Mouse (Mus musculus) cortical plate, adult 2 months (tissue): ENCODE measurements at regions not wholly inside any gene's neighbourhood (a gene's known extent, or its start where the extent isn't known, plus 50 kb on each side); places are given as distances from the start of the nearest gene placed in this dataset.

Source experiments
- CTCF ChIP-seq: fragments of 200-500 bp; IDR thresholded peaks from 2 replicates; pipeline ENCODE4 v1.5.1; 2011; ENCODE audit warnings: mild to moderate bottlenecking, control low read depth, low read length; ENCODE audit not compliant: insufficient read depth; ENCODE audit errors: extremely low read depth
- POLR2A ChIP-seq: fragments of 200-500 bp; IDR thresholded peaks from 2 replicates; pipeline ENCODE4 v1.6.1; 2011; ENCODE audit warnings: mild to moderate bottlenecking, low read length, control low read depth; ENCODE audit not compliant: insufficient read depth; ENCODE audit errors: extremely low read depth

DNA sequence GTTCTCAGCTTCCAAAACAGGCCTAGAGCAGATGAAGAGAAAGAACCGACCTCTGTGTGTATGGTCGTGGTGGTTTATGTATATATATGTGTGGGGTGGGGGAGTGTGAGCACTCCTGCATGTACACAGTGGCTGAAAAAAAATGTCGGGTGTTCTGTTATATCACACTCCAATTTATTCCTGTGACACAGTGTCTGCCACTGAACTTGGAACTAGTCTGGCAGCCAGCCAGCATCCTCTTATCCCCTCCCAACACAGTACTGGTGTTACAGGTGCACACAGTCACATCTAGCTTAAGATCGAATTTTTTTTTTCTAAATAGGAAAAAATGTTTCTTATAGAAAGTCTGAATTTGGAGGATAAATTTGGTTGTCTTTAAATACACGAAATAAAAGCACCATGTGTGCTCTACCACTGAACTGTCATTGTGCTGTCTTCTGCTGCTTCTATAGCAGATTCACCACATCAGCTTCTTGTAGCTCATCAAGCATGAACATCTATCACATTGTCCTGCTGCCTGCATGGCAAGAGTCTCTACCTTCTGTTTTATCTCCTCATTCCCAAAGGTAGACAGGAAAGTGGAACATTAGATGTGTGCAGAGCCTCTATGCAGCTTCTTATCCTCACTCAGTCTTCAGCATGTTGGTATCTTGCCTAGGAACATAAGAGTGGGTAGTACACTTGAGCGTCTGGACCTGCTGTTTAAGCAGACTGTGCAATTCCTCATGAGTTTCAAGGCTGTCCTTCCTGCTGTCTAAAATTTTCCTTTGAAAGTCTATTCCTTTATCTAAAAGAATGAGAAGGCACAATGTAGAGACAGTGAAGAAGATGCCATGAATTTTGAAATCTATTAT lies 185.2 kb downstream of the Car2 start:
- TF ChIP-seq CTCF (no peak), POLR2A (no peak)
